Mouse (Mus musculus) skeletal muscle tissue, adult 2 months (tissue): Measurements from ENCODE around the gene Rgs12.

Source experiments
- DNase-seq: peaks from one replicate; pipeline ENCODE4 v3.0.0-alpha.2; 2012; ENCODE audit warnings: low read depth, low spot score

Gene Rgs12

GRCm38 (mm10) chr5:34948861-34949760 lies at the start of gene Rgs12:
Gene Rgs12 (plus strand): TSS chr5:34949445.
- DNase-seq, result peak; percentile 50

DNA sequence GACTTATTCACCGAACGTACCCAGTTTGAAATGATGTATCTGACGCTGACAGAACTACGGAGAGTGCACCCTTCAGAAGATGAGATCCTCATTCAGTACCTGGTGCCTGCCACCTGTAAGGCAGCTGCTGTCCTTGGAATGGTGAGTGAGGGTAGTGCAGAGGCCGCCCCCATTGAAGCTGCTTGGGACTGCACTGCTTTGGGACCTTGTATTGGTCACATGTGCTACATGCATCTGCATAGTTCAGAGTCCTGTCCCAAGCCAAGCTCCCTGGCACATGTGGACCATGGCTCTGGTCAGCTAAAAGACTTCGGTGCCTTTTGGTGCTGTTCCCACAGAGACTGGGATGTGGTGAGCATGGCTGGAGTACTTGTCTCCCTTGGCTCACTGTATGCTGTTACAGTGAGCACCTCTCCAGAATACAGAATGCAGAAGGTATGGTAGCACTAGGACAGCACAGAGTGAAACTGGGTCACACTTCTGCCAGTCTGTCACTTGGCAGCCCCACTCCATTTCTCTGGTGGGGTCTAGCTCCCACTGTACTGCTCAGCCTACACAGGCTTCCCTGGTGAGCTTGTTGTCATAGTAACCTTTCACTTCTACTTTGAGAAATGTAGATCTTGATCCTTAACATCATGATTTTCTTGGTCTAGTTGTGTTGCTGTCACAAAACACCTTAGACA lies 49.3 kb upstream of the Rgs12 start:
- no peak for DNase-seq

GRCm38 (mm10) chr5:34902371-34902770 lies 46.9 kb upstream of the Rgs12 start:
- DNase-seq, result no peak

- DNase-seq, result no peak
Measured at GRCm38 (mm10) chr5:34902811-34903385, 46.3 kb upstream of the Rgs12 start.

- no peak for DNase-seq
Measured at GRCm38 (mm10) chr5:34904412-34904811, 44.8 kb upstream of the Rgs12 start.

DNA sequence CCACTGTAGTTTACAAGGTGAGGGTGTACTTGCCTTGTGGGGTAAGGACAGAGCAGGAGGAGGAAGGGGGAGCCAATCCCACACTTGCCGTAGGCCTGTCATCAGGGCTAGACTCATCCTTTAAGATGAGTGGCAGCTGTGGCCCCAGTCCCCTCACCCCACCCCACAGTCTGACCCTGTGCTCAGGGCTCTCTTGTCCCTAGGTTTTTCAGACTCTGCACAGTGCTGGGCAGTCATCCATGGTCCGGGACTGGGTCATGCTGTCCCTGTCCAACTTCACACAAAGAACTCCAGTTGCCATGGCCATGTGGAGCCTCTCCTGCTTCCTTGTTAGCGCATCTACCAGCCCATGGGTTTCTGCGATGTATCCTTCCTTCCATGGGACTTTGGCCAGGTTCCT lies 42.0 kb upstream of the Rgs12 start:
- no peak for DNase-seq

DNA sequence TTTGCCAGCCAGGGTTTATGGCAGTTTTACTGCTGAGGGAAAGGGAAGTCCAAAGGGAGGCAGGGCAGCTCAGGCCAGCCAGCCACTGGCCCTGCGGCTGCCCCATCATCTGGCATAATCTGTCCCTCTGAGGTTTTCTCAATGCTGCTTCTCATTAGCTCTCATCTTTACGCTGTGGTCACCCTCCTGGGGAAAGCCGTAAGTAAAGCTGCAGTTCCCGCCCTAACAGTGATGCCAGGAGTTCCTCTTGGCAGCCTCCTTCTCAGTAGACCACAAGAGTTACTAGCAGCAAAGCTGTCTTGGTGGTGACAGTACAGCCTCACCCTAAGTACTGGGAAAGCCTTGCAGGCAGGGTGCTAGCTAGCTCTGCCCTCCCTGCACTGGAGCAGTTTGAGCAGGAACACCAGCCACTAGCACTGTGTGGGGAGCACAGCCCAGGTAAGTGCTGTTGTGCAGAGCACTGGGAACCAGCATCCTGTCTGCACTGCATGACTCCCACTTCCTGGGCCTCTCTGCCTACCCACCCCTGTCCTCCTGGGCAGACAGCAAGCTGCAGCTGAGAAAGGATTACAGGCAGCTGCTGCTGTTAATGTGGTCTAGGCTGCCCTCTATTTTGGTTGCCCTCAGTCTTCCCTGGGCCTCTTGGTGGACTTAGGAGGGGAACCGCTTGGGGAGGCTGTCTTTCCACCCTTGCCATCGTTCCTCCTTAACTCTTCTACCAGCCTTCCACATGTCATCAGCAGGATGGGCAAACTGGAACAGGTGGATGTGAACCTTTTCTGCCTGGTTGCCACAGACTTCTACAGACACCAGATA lies 41.1 kb upstream of the Rgs12 start, which contains the start of gene Msantd1:
Gene Msantd1 (plus strand): TSS at position 103 of the 816 bp plus-strand sequence.
- DNase-seq, result no peak

GRCm38 (mm10) chr5:34908726-34909633 lies 40.3 kb upstream of the Rgs12 start:
- DNase-seq, result no peak

- no peak for DNase-seq
Measured at GRCm38 (mm10) chr5:34909634-34910503, 39.4 kb upstream of the Rgs12 start.

GRCm38 (mm10) chr5:34910504-34910815 lies 38.8 kb upstream of the Rgs12 start:
- no peak for DNase-seq

GRCm38 (mm10) chr5:34915801-34916200 lies 33.4 kb upstream of the Rgs12 start:
- DNase-seq, result peak; percentile 41

GRCm38 (mm10) chr5:34917234-34917655 lies 32.0 kb upstream of the Rgs12 start:
- no peak for DNase-seq

GRCm38 (mm10) chr5:34918785-34919184 lies 30.5 kb upstream of the Rgs12 start:
- no peak for DNase-seq

GRCm38 (mm10) chr5:34922531-34922930 lies 26.7 kb upstream of the Rgs12 start:
- DNase-seq, result no peak

- DNase-seq, result no peak
Measured at GRCm38 (mm10) chr5:34923920-34924319, 25.3 kb upstream of the Rgs12 start.

- DNase-seq, result peak; percentile 34
Measured at GRCm38 (mm10) chr5:34924519-34924918, 24.7 kb upstream of the Rgs12 start.

DNA sequence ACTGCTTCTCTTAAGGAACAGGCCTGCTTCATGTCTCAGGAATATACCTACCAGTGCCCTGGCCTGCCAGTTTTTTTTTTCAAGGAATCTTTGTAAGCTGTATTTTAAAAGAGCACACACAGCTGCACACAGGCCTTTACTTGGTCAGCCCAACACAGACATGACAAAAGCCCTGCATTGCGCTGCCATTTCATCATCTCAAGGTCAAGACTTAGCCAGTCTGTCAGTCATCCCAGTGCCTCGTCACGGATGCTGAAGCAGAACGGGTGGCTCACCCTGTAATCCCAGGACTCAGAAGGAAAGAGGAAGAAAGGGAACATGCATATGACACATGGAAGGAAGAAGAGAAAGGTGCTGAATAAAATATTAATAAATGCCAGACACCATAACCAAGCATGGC lies 21.6 kb upstream of the Rgs12 start:
- no peak for DNase-seq

- no peak for DNase-seq
Measured at GRCm38 (mm10) chr5:34930151-34930975, 18.9 kb upstream of the Rgs12 start.

DNA sequence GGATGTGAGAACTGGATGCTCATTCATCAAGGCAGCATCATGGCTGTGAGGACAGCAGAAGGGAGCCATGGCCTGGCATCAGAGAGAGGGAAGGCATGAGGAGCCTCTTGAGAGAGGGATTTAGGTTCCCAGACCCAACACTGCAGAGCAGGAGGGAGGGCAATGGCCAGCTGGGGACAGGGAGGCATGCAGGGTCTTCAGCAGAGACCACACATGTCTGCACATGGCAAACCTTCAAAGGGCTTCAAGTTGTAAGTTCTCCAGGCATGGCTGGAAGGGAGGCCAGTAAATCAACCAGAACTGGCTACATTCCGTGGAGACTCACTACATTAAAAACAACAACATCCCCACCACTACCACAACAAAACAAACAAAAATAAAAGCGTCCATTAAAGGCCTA lies 18.2 kb upstream of the Rgs12 start:
- no peak for DNase-seq
